Mouse (Mus musculus): ENCODE measurements around the gene Fam136a.

DNA sequence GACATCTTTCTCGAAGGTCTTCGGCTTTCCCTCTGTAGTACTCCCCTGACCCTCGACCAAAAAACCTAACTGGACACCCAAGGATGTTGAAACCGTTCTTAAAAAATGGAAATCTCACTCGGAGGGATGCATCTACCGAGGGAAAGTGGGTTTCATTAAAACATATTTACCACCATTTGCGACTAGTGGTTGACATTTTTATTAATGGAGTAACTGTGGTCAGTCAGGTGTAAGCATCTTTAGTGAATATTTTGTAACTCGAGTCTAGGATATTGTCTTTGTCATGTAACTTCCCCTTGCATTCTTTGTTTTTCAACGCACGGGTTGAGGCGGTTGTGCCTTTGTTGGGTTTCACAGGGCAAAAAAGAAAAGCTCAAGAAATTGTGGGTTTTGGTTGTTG is 39.5 kb downstream of the Fam136a start:
- no peak for TF ChIP-seq EP300 (optimal IDR thresholded peaks at IDR 0.05)
- no peak for TF ChIP-seq CTCF (IDR thresholded peaks at IDR 0.05; ENCODE audit: low read depth)
